Mouse (Mus musculus): ENCODE measurements around the gene Slco2a1.

The Slco2a1 gene

DNA sequence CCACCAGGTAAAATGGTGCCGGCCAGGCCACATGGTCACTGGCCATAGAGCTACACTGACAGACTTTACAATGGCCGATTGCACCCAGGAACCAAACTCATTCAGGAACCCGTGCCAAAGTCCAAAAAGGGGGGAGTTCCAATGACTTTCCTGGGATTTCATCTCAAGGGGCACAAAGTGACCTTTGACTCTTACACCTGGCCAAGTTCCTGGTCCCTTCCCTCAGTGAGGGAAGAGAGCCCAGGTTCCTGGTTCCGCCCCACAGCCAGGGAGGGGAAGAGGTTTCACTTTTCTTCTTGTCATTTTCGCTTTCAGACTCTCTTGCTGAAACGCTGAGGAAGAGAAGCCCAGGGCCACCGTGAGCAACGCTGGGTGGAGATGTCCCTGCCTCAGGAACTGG is at the start of gene Slco2a1:
Slco2a1 (plus strand) TSS at position 251 of the 400 bp plus-strand sequence.
- peak; percentile 73 for DNase-seq

DNA sequence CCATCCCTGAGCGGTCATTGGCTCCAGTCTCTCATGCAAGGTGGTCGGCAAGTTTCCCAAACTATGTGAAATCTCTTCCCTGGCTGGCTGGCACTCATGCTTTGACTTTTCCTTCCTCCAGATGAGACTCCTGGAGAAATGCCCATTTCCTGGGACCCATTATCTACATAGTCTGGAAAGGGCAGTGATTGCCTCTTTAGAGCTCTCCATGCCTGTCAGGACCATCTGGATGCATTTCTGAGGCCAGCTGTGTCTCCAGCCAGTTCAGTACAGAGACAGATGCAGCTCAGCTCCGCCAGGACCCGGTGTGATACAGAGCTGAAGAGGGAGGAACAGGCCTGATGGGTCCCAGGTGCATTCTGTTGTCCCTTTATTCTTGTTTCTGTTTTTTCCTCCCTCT is 46.3 kb upstream of the Slco2a1 start:
- no peak for DNase-seq

DNA sequence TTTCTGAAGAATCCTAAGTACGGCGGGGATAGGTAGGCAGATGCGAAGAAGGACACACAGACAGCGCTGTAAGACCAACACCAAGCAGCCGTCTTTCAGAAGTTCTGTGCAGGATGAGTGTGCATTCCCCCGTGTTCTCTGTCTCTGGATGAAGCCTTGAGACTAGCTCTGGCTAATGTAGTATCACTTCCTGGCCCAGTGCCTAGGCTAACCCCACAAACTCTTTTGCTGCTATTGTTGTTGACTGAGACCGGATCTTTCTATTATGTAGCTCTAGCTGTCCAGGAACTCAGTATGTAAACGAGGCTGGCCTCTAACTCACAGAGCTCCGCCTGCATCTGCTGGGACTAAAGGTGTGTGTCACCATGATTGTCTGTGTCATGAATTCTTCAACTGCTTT is 43.6 kb upstream of the Slco2a1 start:
- no peak for DNase-seq

DNA sequence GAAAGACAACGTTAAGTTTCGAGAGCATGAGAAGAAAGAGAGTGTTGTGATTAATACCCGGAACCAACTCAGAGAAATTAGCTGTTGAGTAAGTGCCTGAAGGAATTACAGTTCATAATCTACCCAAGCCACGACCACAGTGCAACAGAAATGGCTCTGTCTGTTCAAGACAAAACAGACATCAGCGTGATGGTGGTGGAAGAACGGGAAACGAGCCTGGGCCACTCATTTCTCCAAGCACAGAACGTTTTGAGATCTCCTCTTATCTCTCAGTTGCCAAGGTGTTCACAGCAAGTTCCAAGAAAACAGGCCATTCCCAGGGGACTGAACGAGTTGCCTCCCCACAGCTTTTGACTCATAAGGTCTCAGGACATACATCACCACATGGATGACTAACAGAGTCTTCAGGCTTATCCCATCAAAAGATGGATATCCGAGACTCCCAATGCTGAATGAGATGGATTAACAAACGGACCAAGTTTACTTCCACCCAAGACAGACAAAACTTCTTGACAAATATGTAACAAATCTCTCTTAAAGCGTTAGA is 42.0 kb upstream of the Slco2a1 start:
- no peak for DNase-seq

DNA sequence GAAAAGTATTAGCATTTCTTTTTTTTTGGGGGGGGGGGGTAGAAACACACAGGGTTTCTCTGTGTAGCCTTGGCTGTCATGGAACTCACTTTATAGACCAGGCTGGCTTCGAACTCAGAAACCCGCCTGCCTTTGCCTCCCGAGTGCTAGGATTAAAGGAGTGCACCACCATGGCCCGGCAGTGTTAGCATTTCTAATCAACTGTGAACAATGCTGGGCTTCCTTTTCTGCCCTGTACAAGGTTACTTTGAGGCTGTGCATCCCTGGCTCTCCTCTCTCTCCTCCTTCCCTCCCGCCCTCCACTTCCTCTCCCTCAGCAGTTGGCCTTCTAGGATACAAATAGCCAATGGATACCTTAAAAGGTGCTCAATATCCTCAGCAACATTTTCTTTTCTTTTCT is 39.8 kb upstream of the Slco2a1 start:
- no peak for DNase-seq

DNA sequence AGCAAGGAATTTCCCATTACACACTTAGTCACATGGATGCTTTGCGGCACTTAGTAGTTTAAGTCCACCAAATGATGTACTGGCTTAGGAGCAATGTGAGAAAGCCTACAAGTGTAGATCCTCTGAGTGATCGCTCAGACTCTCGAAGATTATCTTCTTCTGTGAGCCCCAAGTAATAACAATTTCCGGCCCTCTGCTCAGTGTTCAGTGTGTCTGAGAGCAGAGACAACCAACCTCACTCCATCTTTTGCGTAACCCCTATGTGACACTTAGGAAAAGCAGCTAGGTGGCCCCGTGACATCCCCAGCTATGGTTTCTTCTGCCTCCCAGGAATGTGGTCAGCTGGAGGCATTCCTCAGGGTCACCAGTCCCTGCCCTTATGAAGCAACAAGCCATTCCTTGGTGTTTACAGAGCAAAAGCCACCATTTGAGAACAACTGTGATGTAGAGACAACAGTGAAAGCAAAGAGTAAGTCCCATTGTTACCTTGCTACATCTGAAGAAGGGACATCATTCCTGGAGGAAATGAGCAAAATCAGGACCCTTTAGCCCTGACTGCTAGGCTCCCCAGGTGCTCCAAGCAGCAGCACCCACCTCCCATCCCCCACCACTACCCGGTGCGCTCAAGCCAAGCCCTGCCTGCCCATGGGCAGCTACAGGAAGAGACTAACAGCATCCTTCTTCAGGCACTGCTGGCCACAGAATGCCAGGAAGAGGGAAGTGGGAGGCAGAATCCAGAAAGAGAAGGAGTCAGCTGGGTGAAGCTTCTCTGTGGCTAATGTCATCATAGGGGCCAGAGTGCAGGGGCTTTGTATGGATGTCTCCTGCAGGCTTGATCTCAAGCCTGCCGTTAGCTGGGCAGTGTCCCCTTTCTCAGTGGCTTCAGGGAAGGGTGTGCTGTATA is 37.2 kb upstream of the Slco2a1 start:
- DNase-seq = no peak

DNA sequence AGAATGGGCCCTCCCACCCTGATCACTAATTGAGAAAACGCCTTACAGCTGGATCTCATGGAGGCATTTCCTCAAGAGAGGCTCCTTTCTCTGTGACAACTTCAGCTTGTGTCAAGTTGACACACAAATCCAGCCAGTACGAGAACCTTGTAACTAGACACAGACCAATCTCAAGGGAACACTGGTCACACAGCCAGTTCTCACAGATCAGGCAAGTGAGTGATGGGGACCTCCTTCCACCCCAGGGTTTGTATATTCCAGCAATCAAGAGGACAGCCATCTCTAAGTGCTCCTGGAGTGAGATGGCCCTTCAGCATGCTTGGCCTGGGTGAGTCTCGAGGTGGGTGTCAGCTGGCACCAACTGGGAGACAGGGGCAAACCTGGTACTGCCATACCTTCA is 32.6 kb upstream of the Slco2a1 start:
- no peak for DNase-seq

DNA sequence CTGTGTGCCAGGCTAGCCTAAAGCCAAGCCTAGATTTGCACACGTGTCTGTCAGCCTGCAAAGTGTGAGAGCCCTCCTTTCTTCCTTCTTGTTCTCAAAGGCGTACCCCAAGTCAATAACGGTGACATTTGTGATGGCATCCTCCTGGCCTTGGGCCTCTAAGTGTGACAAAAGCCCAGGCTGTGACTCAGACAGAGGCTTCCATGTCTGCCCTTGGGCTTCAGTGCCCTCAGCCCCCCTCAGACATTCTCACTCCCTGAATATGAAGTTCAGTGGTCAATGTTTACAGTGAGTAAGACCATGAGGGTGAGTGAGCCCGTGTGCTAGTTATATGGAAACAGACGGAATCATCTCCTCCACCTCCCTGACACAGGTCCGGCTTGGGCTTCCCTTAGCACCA is 29.8 kb upstream of the Slco2a1 start:
- DNase-seq = no peak

DNA sequence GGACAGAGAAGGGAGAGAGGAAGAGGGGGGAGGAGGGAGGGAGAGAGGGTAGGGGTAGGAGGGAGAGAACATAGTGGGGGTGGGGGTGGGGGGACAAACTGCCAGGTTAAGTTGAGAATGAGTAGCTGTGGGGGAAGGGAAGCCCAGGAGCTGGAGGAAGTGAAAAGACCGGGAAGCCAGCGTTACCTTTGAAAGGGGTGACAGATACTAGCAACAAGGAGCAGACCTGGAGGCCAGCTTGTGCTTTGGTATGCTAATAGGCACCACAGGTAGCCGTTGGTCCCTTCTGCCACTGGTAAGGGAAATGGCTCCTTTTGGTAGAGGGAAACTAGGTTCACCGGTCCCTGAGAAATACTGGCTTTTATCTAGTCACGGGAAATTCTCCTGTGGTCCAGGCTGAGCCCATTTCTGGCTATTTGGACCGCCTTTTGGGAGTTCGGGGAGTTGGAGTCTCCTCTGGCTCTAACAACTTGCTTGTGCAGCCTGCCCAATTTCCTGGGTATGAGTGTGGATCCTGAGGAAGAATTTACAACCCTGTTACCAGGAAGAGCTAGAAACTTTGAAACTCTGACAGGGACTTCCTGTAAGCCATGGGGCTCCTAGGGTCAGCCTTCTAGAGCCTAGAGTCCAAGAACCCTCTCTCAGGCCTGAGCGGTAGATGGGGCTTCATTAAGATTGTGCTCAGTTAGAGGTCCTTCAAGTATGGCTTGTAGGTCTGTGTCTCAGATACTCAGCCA is 27.0 kb upstream of the Slco2a1 start:
- DNase-seq = no peak

DNA sequence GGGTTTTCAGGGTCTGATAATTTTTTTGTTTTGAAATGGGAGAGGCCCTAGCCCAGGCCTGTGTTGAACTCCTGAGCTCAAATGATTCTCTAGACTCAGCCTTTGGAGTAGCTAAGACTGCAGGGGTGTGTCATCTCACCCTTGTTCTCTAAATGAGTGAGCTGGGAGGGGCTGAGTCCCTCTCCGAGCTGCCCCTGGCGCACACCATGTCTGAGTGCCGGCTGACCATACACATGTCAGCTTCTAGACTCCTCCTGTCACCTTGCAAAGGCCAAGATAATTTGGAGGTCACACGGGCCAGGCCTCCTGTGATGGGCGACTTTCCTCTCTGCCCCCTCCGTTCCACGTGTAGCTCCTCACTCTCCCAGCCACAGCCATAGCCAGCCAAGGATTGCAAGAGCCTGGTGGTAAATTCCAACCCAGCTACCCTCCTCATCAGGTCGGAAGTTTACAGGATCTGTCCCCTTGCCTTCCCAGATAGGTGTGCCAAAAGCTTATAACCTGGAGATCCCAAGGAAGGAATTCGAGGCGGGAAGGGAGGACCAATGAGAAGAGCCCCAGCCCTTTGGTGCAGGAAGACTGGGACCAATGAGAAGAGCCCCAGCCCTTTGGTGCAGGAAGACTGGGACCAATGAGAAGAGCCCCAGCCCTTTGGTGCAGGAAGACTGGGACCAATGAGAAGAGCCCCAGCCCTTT is 26.3 kb upstream of the Slco2a1 start:
- no peak for DNase-seq

DNA sequence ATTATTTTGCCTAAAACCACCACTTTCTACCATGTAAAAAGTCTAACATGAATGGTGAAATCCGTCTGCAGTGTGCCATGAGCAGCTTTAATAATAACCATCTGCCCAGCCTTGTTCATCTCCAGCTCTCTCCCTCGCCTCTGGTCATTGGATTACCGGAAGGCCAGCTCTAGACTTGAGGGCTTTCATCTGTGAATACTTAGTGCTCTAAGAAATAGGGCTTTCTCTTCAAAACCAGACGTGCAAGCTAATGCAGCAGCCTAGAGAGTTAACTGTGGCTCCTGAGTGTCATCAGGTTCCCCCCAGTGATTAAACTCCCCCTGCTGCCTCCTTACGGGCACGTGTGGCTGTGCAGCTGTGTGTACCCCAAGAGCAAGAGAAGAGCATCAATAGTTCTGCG is 25.2 kb upstream of the Slco2a1 start:
- DNase-seq = no peak

DNA sequence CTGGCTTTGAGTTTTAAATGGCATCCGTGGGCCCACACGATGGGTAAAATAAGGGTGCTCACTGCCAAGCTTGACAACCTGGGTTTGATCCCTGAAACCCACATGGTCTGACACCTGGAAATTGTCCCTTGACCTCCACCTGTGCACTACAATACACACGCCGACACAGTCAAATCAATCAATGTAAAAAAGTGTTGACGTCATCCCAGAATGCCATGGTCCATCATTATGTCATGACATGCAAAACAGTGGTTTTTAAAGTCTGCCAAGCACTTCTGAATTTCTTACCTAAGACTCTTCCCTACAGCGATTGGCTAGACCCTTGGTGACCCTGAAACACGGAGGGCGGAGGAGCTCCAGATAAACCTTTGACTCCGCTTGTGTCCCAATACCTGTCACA is 23.9 kb upstream of the Slco2a1 start:
- DNase-seq = no peak

DNA sequence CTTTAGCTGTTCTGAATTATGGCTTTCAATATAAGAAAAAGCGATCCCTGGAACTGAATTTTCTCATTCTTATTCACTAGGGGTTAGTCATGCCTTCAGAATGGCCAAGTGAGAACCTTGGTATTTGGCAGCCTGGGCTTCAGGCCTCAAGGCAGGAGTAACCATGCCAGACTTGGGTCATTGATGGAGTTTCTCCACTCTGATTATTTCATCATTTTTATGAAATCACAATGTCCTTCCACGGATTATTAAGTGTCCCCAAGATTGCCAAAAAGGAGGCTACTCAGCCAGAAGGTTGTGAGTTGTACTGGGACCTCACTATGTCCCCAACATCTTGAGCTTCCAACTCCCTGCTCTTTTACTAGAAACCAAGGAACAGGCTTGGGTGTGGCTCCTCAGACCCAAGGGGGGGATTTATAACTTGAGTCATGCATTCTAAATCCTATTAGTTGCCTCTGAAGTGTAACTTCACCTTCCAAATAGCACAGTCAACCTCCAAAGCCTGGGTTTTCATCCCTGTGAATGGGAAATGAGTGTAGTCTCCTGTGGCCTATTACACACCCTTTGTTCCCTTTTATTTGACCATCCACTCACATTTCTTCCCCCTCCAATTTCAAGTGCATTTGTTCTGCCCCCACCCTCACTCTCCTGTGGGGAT is 16.0 kb upstream of the Slco2a1 start:
- DNase-seq = no peak

DNA sequence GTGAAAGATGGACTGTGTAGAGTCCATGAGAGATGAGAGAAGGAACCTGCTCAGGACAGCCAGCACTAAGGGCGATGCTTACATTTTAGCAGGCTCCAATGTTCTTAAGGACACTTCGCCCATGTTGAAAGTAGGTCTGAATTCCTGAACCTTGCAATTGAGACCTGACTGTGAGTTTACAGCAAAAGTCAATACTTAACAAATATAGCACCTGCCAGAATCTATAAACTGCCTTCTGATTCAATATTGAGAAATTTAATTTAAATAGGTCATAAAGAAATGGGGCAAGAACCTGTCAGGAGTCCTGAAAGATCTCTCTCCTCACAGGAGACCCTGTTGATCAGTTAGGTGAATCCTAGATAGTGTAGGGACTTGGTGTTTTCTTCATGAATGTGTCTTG is 12.6 kb upstream of the Slco2a1 start:
- DNase-seq = no peak

DNA sequence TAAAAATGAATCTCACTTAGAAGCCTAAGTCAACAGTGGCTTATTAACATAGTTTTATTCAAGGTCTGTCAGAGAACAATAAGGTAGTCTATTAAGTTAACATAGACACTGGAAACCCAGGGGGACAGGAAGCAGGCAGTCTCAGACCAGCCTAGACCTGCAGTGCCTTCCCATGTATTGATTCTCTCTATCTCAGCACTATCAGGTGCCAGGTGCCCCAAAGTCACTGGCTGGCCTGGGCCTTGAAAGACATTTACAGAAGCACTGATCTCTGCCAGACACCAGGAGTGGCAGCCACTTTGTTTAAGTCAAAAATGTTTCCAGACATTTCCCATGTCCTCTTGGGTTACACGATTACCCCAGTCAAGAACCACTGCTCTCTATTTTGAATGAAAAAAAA is 11.4 kb upstream of the Slco2a1 start:
- no peak for DNase-seq

DNA sequence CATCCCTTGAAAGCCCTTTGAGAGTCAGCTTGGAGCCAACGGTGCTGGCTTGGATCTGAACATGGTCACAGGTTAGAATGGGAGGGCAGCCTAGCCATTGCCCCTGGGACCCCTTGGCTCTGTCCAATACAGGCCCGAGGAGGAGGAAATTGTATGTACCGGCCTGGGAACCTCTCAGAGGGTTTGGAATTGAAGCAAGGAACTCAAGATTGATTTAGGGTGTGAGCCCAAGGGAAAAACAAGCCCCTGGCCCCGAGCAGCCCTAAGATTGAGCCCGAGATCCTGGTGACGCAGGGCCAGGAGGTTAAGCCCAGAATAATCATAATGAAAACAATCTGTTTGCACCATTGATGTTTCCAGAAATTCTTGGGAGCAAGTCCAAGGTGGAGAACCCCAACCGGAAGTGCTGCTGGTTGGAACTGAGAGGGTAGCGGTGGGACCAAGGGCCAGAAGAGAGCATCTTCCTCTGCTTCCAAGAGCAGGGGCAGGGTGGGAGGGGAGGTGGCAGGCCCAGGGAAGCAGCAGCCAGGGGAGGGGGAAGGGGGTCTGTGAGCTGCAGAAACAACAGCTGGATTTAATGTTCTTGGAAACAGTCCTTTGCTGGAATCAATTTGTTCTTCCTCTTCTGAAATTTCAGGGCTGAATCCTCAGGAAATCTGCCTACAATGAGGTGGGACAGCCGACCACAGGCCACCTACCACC is 10.6 kb upstream of the Slco2a1 start:
- peak; percentile 78 for DNase-seq

DNA sequence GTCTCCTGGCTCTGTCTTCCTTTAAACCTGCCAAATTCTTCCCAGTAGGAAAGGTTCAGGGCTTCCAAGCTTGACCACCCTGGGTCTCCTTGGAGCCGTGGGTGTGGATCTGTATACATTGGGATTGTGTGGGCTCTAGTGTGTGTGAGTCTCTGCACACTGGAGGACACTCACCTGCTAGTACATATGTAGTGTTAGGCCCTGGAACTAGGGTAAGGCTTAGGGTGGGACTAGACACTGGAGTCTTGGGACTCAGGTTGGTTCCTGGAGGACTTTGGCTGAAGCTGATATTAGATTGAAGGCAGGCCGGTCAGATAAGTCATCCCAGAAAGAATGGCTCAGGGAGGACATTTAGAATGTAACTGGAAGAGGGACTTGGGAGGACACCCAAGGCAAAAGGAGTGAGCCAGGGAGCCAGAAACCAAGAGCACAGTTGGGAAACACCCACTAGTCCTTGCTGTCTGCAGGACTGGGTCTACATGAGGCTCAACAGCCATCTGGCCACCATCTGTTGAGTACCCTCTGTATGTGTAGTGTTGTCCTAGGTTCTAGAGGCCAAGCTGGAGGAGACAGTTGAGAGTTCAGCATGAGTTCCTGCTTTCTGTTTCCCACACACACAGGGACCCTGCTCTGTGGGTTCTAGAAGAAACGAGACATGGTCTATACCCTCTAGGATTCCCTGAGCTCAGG is 9.4 kb upstream of the Slco2a1 start:
- DNase-seq = no peak

DNA sequence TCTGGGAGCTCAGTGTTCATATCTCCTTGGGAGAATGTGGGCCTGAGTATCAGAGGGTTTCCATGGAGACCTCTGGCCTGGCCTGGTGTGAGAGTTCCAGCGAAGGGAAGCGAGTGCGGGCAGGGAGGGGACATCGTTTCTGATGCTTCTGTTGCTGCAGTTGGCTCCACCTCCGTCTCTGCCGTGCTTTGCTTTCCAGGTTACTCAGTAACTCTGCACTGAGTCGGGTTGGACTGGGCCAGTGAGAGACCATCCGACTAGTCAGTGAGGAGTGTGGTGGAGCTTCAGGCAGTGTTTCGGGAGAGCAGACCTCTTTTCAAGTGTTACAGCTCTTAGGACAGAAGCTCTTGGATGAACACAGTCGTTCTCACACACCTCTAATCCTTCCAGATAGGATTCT is 8.6 kb upstream of the Slco2a1 start:
- DNase-seq = peak; percentile 30

DNA sequence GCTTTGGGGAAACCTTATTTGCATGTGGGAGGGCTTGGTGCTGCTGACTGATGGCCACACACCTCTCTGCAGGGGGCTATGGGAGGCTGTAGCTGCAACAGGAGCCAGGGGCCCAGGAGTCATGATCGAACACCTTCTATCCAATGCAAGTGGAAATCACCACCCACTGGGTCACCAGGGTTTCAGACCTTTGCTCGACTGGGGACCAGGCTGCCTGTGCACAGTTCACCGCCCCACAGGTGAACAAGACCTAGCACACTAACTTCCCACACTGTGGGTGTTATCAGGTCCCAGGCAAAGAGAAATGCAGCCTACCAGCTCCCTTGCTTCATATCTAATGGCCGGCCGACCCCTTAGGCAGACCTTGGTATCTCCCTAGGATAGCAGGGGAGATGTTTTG is 8.1 kb upstream of the Slco2a1 start:
- DNase-seq = no peak

DNA sequence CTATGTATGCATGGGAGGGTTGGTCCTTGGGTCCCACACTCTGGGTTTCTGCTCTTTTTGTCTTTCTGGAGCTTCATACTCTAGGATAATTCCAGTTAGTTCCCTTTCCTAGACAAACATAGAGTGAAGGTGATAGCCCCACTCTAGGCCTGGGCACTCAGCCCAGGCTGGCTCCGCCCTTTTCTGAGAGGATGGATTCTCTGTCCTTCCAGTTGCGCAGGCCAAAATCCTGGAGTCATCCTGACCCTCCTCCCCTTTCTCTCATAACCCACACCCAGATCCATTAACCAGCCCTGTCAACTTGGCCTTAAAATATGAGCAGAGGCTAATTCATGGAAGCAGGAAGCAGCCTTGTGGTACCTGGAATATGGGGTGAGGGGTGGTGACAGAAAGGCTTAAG is 6.7 kb upstream of the Slco2a1 start:
- DNase-seq = no peak

DNA sequence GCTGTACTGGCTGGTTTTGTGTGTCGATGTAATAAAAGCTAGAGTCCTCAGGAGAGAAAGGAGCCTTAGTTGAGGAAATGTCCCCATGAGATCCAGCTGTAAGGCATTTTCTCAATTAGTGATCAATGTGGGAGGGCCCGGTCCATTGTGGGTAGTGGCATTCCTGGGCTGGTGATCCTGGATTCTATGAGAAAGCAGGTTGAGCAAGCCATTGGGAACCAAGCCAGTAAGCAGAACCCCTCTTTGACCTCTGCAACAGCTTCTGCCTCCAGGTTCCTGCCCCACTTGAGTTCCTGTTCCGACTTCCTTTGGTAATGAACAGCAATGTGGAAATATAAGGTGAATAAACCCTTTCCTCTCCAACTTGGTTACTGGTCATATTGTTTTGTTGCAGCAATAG is 6.1 kb upstream of the Slco2a1 start:
- no peak for DNase-seq

DNA sequence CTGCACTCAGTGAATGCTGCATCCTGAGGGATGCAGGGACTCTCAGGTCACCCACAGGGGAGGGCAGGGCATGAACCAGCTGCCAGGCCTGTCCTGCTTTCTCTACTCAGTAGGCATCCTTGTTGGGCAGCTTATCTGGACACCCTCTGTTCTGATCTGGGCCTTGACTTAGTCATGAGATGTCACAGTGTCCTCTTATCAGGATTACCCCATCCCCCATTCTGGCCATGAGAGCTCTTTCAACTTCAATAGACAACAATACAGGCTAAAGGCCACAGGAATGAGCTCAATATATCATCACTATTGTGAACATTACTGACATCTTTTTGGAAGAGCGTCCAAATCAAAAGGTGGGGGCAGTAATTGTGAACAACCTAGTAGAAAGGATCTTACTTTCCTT is 3.4 kb upstream of the Slco2a1 start:
- peak; percentile 55 for DNase-seq

Measured in kidney, postnatal 14 days (tissue).